Mouse (Mus musculus) cerebellum, adult (tissue): ENCODE measurements around the gene Vps41.

Experiments used
- ATAC-seq: cut with Nextera tagmentation; 2 replicates; pipeline ENCODE4 v1.9.2; 2017; ENCODE audit warnings: mild to moderate bottlenecking, moderate library complexity, mixed read lengths; ENCODE audit not compliant: insufficient number of reproducible peaks, low FRiP score, low TSS enrichment

The Vps41 gene

DNA sequence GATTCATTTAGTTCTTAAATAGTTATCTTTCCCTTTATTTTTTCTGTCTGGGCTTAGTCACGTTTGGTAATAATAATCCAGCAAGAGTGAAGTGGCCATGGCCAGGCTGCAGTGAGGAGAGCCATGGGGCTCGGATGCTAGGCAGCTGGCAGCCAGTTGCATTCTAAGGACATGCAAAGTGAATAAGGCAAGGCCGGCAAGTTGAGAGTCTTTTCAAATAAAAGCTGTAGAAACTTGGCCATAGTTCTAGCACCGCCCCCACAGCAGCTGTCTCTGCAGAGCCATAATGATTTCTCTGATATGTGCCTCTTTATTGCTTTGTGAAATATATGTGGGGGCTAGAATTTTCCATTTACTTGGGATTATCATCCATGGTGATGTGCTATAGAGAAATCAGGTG lies 141.1 kb downstream of the Vps41 start:
- ATAC-seq: no peak

GRCm38 (mm10) chr13:18859389-18859788 lies 142.3 kb downstream of the Vps41 start:
- no peak for ATAC-seq

- peak; percentile 68; the same call in 1 of the 2 replicates for ATAC-seq
Measured at GRCm38 (mm10) chr13:18868030-18868490, 151.0 kb downstream of the Vps41 start.

- 0 out of 2 replicates have a peak, but pooled peaks have one; percentile 8 for ATAC-seq
Measured at GRCm38 (mm10) chr13:18868825-18869224, 151.7 kb downstream of the Vps41 start.

DNA sequence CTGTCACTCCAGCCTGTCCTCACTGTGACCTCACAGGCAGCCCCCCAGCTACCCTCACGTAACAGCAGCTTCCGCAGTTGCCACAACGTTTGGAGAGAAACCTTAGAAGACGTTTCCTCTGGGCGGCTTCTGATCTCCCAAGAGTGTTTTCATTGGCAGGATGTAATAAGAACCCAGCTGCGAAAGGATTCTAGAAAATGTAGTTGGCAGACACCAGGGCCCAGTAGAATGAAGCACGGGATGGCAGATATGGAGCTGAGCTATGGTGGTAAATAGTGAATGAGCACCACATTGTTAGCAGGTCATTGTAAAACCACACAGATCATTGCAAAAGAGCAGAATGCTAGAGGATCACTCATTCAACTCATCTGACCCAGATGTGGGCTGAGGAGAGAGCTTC lies 158.2 kb downstream of the Vps41 start:
- ATAC-seq: no peak

DNA sequence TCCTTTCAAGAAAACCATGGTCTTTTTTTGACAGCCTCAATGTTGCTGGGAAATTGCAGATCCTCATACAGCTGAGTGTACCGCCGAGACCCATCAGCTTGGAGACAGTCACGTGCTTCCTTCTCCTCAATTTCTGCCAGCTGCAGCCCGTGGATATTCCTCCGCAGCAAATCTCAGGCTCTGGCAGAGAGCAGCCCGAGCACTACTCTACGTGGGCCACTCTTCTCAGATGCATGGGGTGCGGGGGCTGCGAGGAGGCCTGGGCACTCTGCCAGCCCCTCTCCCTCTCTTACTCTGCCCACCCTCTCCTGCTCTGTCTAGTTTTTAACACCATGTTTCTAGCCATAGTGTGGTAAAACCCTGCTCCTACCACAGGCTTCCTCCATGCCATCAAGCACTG lies 175.8 kb downstream of the Vps41 start:
- ATAC-seq: no peak

- no peak for ATAC-seq
Measured at GRCm38 (mm10) chr13:18896789-18897188, 179.7 kb downstream of the Vps41 start.

GRCm38 (mm10) chr13:18903623-18904022 lies 186.5 kb downstream of the Vps41 start:
- no peak for ATAC-seq

DNA sequence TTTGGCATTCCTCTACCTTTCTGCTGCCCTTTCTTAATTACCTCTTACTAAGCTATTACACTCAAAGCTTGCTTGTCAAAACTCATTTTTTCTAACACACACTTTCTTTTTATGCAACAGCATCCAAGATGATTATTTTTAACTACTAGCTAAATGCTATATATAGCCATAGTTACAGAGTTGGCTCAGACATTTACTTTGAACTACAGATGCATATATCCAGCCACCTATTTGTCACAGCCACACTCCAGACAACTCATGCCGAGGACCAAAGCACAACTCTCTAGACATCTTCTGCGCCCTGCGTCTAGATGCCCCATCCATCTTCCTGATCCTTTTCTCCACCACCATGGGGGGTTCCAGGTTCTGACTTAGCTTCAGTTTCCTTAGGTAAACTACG lies 197.7 kb downstream of the Vps41 start:
- ATAC-seq: no peak
